Mouse (Mus musculus) lung, embryonic 15.5 days (tissue): ENCODE results near the gene Spred2. TPM values are rescaled to one million over a fixed set of nuclear protein-coding genes. Genes with fewer than 3 reads are reported as not detected.

Experiments
- ATAC-seq: fragments of 200-750 bp; cut with Nextera tagmentation; 2 replicates; pipeline ENCODE4 v1.8.0; 2017; ENCODE audit warnings: moderate number of reproducible peaks, borderline replicate concordance; ENCODE audit not compliant: low FRiP score, low TSS enrichment; ENCODE audit errors: extremely low read depth
- H3K27ac ChIP-seq: fragments of 300-500 bp; sonication (generic); 2 replicates; pipeline ENCODE4 v1.5.1; 2015; ENCODE audit warnings: moderate library complexity, mild to moderate bottlenecking, inconsistent platforms
- H3K27me3 ChIP-seq: fragments of 300-500 bp; sonication (generic); 2 replicates; pipeline ENCODE4 v1.6.1; 2015; ENCODE audit warnings: inconsistent platforms
- H3K36me3 ChIP-seq: fragments of 300-500 bp; sonication (generic); 2 replicates; pipeline ENCODE4 v1.6.1; 2015; ENCODE audit warnings: inconsistent platforms
- H3K4me1 ChIP-seq: fragments of 300-500 bp; sonication (generic); 2 replicates; pipeline ENCODE4 v1.6.1; 2015; ENCODE audit warnings: inconsistent platforms
- H3K4me2 ChIP-seq: fragments of 300-500 bp; sonication (generic); 2 replicates; pipeline ENCODE4 v1.6.1; 2015; ENCODE audit warnings: inconsistent platforms, mild to moderate bottlenecking, moderate library complexity
- H3K4me3 ChIP-seq: fragments of 300-500 bp; sonication (generic); 2 replicates; pipeline ENCODE4 v1.5.1; 2015; ENCODE audit warnings: mild to moderate bottlenecking, inconsistent platforms
- H3K9ac ChIP-seq: fragments of 300-500 bp; sonication (generic); 2 replicates; pipeline ENCODE4 v1.6.1; 2015; ENCODE audit warnings: inconsistent platforms
- H3K9me3 ChIP-seq: fragments of 300-500 bp; sonication (generic); 2 replicates; pipeline ENCODE4 v1.6.1; 2016; ENCODE audit warnings: inconsistent platforms
- WGBS: fragments of 180-500 bp; shearing (Covaris S2); methylation state at CpG from one replicate; pipeline ENCODE4 v1.1.7; 2015; 5-methylcytosine and 5-hydroxymethylcytosine counted together
- polyA plus RNA-seq: library from polyadenylated mRNA; unstranded; fragments of >200 nt; fragmentation: Nextera tagmentation; extraction: Ambion mirVana; gene quantifications from 2 replicates; pipeline ENCODE4 v1.2.1, GENCODE M21; 2015

The Spred2 gene
- polyA plus RNA-seq, result 6.3 and 6.6 TPM in 2 replicates

- 1% methylated on average over 57 of the region's 57 CpGs for WGBS
- H3K36me3 ChIP-seq, result no peaks in the 10 kb centered on the region
Measured at GRCm38 (mm10) chr11:19923888-19924756, at the start of gene Spred2. Spred2 (plus strand) TSS chr11:19924375.

DNA sequence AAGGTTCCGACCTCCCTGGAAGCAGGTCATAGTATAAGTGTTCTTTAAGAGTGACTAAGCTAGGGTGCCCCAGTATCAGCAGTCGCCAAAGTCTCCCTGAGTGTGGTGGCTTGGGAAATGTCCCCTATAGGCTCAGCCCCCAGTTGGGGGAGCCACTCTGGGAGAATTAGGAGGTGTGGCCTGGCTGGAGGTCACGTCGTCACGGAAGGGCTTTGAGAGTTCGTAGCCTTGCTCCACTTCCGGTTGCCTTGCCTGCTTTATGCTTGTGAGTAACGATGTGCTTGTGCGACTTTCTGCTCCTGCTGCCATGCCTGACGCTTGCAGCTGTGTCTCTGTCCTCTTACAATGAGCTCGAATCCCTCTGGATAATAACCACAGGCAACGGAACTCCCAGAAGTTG, 48.6 kb upstream of the Spred2 start:
- H3K4me1 ChIP-seq, result no peaks in the 10 kb centered on the region
- H3K27ac ChIP-seq, result no peak overlapping the region
- no peaks in the 10 kb centered on the region for H3K36me3 ChIP-seq
- no peaks in the 10 kb centered on the region for H3K27me3 ChIP-seq
- no peak overlapping the region for H3K4me2 ChIP-seq
- H3K4me3 ChIP-seq, result no peak overlapping the region
- ATAC-seq, result no peak
- WGBS, result 43% methylated on average over 12 of the region's 12 CpGs
- no peaks in the 10 kb centered on the region for H3K9me3 ChIP-seq
- H3K9ac ChIP-seq, result no peak overlapping the region

More at GRCm38 (mm10) chr11:19923888-19924756, at the start of gene Spred2:
- H3K27ac ChIP-seq, result peak within 1 kb of the TSS; percentile 92
- H3K4me1 ChIP-seq, result peaks cover 16% of the 10 kb centered on the region
- H3K4me3 ChIP-seq, result peak within 1 kb of the TSS; percentile 90
- peak; percentile 58 for ATAC-seq
- H3K9ac ChIP-seq, result peak within 1 kb of the TSS; percentile 71
- H3K27me3 ChIP-seq, result no peaks in the 10 kb centered on the region
- H3K9me3 ChIP-seq, result no peaks in the 10 kb centered on the region
- H3K4me2 ChIP-seq, result peak within 1 kb of the TSS; percentile 90

DNA sequence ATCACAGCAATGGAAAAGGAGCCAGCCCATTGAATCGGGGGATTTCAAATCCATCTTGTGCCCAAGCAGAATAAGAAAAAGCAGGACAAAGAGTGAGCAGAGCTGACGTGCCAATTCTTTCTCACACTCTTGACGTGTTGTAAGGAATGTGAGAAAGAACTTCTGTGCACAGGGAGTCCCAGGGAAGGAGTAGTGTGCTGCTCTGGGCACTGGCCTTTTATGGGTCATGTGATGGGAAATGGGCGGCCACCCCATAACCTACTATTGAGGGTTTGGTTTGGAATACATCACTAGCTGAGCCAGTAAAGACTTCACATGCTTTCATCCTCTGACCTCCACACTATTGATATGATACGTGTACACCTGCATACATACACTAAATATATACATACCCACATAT, 48.2 kb upstream of the Spred2 start:
- H3K36me3 ChIP-seq, result no peaks in the 10 kb centered on the region
- H3K4me2 ChIP-seq, result no peak overlapping the region
- ATAC-seq, result no peak
- H3K27me3 ChIP-seq, result no peaks in the 10 kb centered on the region
- WGBS, result 68% methylated on average over 5 of the region's 5 CpGs
- no peak overlapping the region for H3K9ac ChIP-seq
- no peak overlapping the region for H3K27ac ChIP-seq
- H3K4me1 ChIP-seq, result no peaks in the 10 kb centered on the region
- no peaks in the 10 kb centered on the region for H3K9me3 ChIP-seq
- no peak overlapping the region for H3K4me3 ChIP-seq

- H3K9me3 ChIP-seq, result no peaks in the 10 kb centered on the region
- H3K4me3 ChIP-seq, result no peak overlapping the region
- H3K9ac ChIP-seq, result no peak overlapping the region
- H3K4me1 ChIP-seq, result no peaks in the 10 kb centered on the region
- no peak overlapping the region for H3K4me2 ChIP-seq
- ATAC-seq, result no peak
- no peak overlapping the region for H3K27ac ChIP-seq
- no peaks in the 10 kb centered on the region for H3K27me3 ChIP-seq
- no peaks in the 10 kb centered on the region for H3K36me3 ChIP-seq
- WGBS, result 48% methylated on average over 4 of the region's 4 CpGs
Measured at GRCm38 (mm10) chr11:19877239-19877915, 46.8 kb upstream of the Spred2 start.

DNA sequence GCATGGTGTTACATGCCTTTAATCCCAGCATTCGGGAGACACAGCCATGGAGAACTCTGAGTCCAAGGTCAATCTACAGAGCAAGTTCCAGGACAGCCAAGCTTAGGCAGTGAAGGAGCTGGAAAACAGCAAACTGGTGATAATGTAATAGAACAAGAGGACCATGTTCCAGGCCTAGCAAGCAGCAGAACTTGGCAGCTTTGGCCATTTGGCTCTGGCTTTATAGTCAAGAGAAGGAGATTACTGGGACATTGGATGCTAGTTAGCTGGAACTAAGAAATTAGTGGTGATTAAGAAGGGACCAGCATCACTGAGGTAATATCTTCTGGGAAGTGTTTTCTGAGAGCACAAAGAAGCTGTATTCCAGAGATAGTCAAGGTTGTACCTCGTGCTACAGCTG, 42.8 kb upstream of the Spred2 start:
- Histone ChIP-seq H3K9me3 (no peaks in the 10 kb centered on the region), H3K4me2 (no peak overlapping the region), H3K4me1 (no peaks in the 10 kb centered on the region), H3K27me3 (no peaks in the 10 kb centered on the region), H3K9ac (no peak overlapping the region), H3K4me3 (no peak overlapping the region), H3K27ac (no peak overlapping the region), H3K36me3 (no peaks in the 10 kb centered on the region)
- WGBS, result 92% methylated on average over 2 of the region's 2 CpGs
- ATAC-seq, result no peak

GRCm38 (mm10) chr11:19890700-19891406, 33.3 kb upstream of the Spred2 start:
- Histone ChIP-seq H3K4me2 (no peak overlapping the region), H3K27ac (peak overlapping the region; percentile 33; the same call in 1 of the 2 replicates), H3K27me3 (no peaks in the 10 kb centered on the region), H3K9ac (no peak overlapping the region), H3K4me1 (peaks cover 7% of the 10 kb centered on the region; the same call in 1 of the 2 replicates), H3K36me3 (no peaks in the 10 kb centered on the region), H3K9me3 (no peaks in the 10 kb centered on the region), H3K4me3 (no peak overlapping the region)
- no peak for ATAC-seq
- WGBS, result 29% methylated on average over 6 of the region's 6 CpGs

GRCm38 (mm10) chr11:19893233-19893632, 30.9 kb upstream of the Spred2 start:
- 86% methylated on average over 3 of the region's 3 CpGs for WGBS
- no peak overlapping the region for H3K4me2 ChIP-seq
- H3K4me3 ChIP-seq, result no peak overlapping the region
- no peak overlapping the region for H3K9ac ChIP-seq
- H3K4me1 ChIP-seq, result peaks cover 7% of the 10 kb centered on the region; the same call in 1 of the 2 replicates
- no peaks in the 10 kb centered on the region for H3K9me3 ChIP-seq
- H3K36me3 ChIP-seq, result no peaks in the 10 kb centered on the region
- no peaks in the 10 kb centered on the region for H3K27me3 ChIP-seq
- no peak overlapping the region for H3K27ac ChIP-seq
- no peak for ATAC-seq

GRCm38 (mm10) chr11:19899621-19900020, 24.6 kb upstream of the Spred2 start:
- 66% methylated on average over 5 of the region's 5 CpGs for WGBS
- Histone ChIP-seq H3K36me3 (no peaks in the 10 kb centered on the region), H3K4me3 (no peak overlapping the region), H3K9me3 (no peaks in the 10 kb centered on the region), H3K9ac (no peak overlapping the region), H3K27me3 (no peaks in the 10 kb centered on the region), H3K4me2 (no peak overlapping the region), H3K27ac (no peak overlapping the region), H3K4me1 (no peaks in the 10 kb centered on the region)
- ATAC-seq, result no peak

DNA sequence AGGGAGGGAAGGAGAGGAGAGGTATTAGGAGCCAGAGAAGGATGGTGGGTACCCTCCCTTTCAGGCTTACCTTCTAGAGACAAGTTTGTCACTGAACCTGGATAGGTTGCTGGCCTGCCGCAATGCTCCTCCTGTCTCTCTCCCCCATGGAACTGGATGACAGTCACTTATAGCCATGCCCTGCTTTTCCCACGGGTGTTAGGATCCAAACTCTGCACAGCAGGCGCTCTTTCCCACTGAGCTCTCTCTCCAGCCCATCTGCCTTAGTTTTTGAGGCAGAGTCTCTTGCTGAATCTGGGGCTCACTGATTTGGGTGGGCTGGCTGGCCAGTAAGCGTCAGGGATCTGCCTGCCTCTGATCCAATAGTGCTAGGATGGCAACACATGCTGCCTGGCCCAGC, 23.5 kb upstream of the Spred2 start:
- 74% methylated on average over 4 of the region's 4 CpGs for WGBS
- no peak for ATAC-seq

DNA sequence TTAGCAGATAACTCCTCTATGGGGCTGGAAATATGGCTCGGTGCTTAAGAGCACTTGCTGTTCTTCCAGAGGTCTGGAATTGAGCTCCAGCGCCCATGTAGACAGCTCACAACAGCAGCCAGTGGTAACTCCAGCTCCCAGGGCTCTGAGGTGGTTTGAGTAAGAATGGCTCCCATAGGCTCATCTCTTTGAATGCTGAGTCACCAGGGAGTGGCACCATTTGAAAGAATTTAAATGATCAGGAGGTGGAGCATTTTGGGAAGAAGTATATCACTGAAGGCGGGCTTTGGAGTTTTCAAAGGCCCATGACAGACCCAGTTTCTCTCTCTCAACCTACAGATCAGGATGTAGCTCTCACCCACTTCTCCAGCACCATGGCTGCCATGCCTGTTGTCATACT, 13.0 kb upstream of the Spred2 start:
- Histone ChIP-seq H3K9me3 (no peaks in the 10 kb centered on the region), H3K4me2 (no peak overlapping the region), H3K9ac (no peak overlapping the region), H3K36me3 (no peaks in the 10 kb centered on the region), H3K4me3 (no peak overlapping the region), H3K27ac (no peak overlapping the region), H3K4me1 (no peaks in the 10 kb centered on the region), H3K27me3 (no peaks in the 10 kb centered on the region)
- ATAC-seq, result no peak
- WGBS, result 85% methylated on average over 3 of the region's 3 CpGs

More for the DNA sequence above, 23.5 kb upstream of the Spred2 start:
- Histone ChIP-seq H3K4me3 (no peak overlapping the region), H3K27me3 (no peaks in the 10 kb centered on the region), H3K27ac (no peak overlapping the region), H3K4me2 (no peak overlapping the region), H3K9ac (no peak overlapping the region), H3K36me3 (no peaks in the 10 kb centered on the region), H3K9me3 (no peaks in the 10 kb centered on the region), H3K4me1 (no peaks in the 10 kb centered on the region)

DNA sequence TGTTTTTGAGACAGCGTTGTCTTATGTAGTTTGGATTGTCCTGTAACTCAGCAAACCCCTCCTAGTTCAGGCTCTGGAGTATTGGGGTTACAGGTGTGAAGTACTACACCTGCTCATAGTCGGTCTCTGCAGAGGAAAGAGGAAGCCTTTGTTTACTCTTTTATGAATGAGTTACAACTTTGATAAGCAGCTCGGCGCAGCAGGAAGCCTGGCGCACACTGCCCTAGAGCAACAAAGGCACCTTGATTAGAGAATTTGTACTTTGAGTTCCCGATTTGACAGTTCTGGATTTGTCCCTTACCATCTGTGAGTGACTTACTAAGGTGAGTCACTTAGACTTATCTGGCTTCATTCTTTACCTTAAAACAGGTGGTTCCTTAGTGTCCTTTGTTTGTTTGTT, 12.0 kb upstream of the Spred2 start:
- no peak for ATAC-seq
- no peak overlapping the region for H3K4me2 ChIP-seq

More for the DNA sequence above, 12.0 kb upstream of the Spred2 start:
- no peaks in the 10 kb centered on the region for H3K9me3 ChIP-seq
- no peaks in the 10 kb centered on the region for H3K36me3 ChIP-seq
- H3K9ac ChIP-seq, result no peak overlapping the region
- H3K27ac ChIP-seq, result no peak overlapping the region
- H3K4me1 ChIP-seq, result no peaks in the 10 kb centered on the region
- WGBS, result 40% methylated on average over 6 of the region's 6 CpGs
- no peak overlapping the region for H3K4me3 ChIP-seq
- H3K27me3 ChIP-seq, result no peaks in the 10 kb centered on the region
